8 mouse cellular contexts compared by ENCODE assay signal in genomic region chr8:71595862-71596261, GRCm38 (mm10). TPM values are rescaled to one million over a fixed set of nuclear protein-coding genes. Genes with fewer than 3 reads are reported as not detected.
A peak's percentile ranks its signal among the peaks of the same experiment; 100 is the strongest.
DNase-seq lines count a peak whose midpoint lies in the region; ATAC-seq lines count a peak whose summit lies in the region.

No protein-coding gene starts in this region.

- peak overlapping the region; percentile 39 for H3K4me2 ChIP-seq in forebrain, embryonic 16.5 days (ENCODE audit: low read length)
- H3K4me2 ChIP-seq in lung, embryonic 16.5 days (ENCODE audit: low read depth, low read length), result peak overlapping the region; percentile 1; the same call in 1 of the 2 replicates

- H3K27ac ChIP-seq in forebrain, embryonic 16.5 days (ENCODE audit: low read length), result peak overlapping the region; percentile 12; the same call in 1 of the 2 replicates
- no peak overlapping the region for H3K27ac ChIP-seq in lung, embryonic 16.5 days (ENCODE audit: low read length)

- H3K27me3 ChIP-seq in forebrain, embryonic 16.5 days (replicated peaks; ENCODE audit: control insufficient read depth, insufficient read depth, low read length), result peaks cover 4% of the 10 kb centered on the region; the same call in 1 of the 2 replicates
- peaks cover 2% of the 10 kb centered on the region; the same call in 1 of the 2 replicates for H3K27me3 ChIP-seq in lung, embryonic 16.5 days (ENCODE audit: control insufficient read depth, insufficient read depth, low read depth, low read length)

- H3K36me3 ChIP-seq in forebrain, embryonic 16.5 days (ENCODE audit: control insufficient read depth, insufficient read depth), result no peaks in the 10 kb centered on the region
- H3K36me3 ChIP-seq in lung, embryonic 16.5 days (ENCODE audit: control insufficient read depth, insufficient read depth, low read length), result no peaks in the 10 kb centered on the region

- peaks cover 25% of the 10 kb centered on the region for H3K4me1 ChIP-seq in forebrain, embryonic 16.5 days (replicated peaks; ENCODE audit: control insufficient read depth, insufficient read depth, low read length)
- peaks cover 20% of the 10 kb centered on the region for H3K4me1 ChIP-seq in lung, embryonic 16.5 days (replicated peaks; ENCODE audit: control insufficient read depth, insufficient read depth, low read length)

- peak overlapping the region; percentile 19 for H3K4me3 ChIP-seq in forebrain, embryonic 16.5 days (replicated peaks; ENCODE audit: low read length)
- no peak overlapping the region for H3K4me3 ChIP-seq in lung, embryonic 16.5 days (ENCODE audit: low read length)

- H3K9ac ChIP-seq in forebrain, embryonic 16.5 days (replicated peaks; ENCODE audit: low read depth, low read length), result peak overlapping the region; percentile 27
- H3K9ac ChIP-seq in lung, embryonic 16.5 days (ENCODE audit: low read length), result no peak overlapping the region; the same call in 1 of the 2 replicates

- DNase-seq in ES-CJ7 (ENCODE audit: low read depth, low spot score), result peak; percentile 88
- DNase-seq in cerebellum, adult 11-12 months, result peak; percentile 88
- DNase-seq in heart, postnatal 36 days, result peak; percentile 90 to 95
- peak; percentile 82 for DNase-seq in layer of hippocampus, adult 9-10 months (ENCODE audit: low spot score)
- DNase-seq in ovary, adult 18-20 months (ENCODE audit: low spot score), result peak; percentile 73
- peak; percentile 76 to 78 for DNase-seq in thymus, adult 18-20 months

- WGBS in forebrain, embryonic 16.5 days, result 8% methylated on average over 27 of the region's 27 CpGs
- 8% methylated on average over 27 of the region's 27 CpGs for WGBS in lung, embryonic 16.5 days

- intact Hi-C loops in heart, postnatal 36 days (cut with DNase I), result loop anchor here (1.0 to 2.0 kb wide), 3 partner anchors 34 to 155 kb away; no protein-coding TSS in a partner anchor

- H3K9me3 ChIP-seq in forebrain, embryonic 16.5 days (ENCODE audit: control insufficient read depth, low read length), result no peaks in the 10 kb centered on the region
- H3K9me3 ChIP-seq in lung, embryonic 16.5 days (ENCODE audit: control insufficient read depth, low read length), result no peaks in the 10 kb centered on the region

- ATAC-seq in forebrain, embryonic 16.5 days, result peak; percentile 41
- ATAC-seq in lung, embryonic 16.5 days (ENCODE audit: low read depth), result peak; percentile 26

RNA-seq across cellular contexts. Expression of gene Fam129c, which starts 1.6 kb away (rescaled TPM):
- polyA plus RNA-seq in forebrain, embryonic 16.5 days (2015; fragmentation: Nextera tagmentation; extraction: Ambion mirVana), result 6.2 and 8.4 TPM in 2 replicates
- total RNA-seq in heart, postnatal 36 days (2021), result 1 to 10 TPM in 1 of 2 experiments, under 1 TPM in 1; 0.58 to 1.2 TPM
- 2.7 and 3.7 TPM in 2 replicates for polyA plus RNA-seq in lung, embryonic 16.5 days (2015; fragmentation: Nextera tagmentation; extraction: Ambion mirVana)

RNA-seq across cellular contexts. Expression of gene Pgls, which starts 3.9 kb away (rescaled TPM):
- polyA plus RNA-seq in forebrain, embryonic 16.5 days (2015; fragmentation: Nextera tagmentation; extraction: Ambion mirVana), result 167 and 189 TPM in 2 replicates
- 10 to 100 TPM; 64.7 to 69.7 TPM for total RNA-seq in heart, postnatal 36 days (2021)
- 202 and 218 TPM in 2 replicates for polyA plus RNA-seq in lung, embryonic 16.5 days (2015; fragmentation: Nextera tagmentation; extraction: Ambion mirVana)

RNA-seq across cellular contexts. Expression of gene Colgalt1, which starts 14.9 kb away (rescaled TPM):
- 60.4 and 63.6 TPM in 2 replicates for polyA plus RNA-seq in forebrain, embryonic 16.5 days (2015; fragmentation: Nextera tagmentation; extraction: Ambion mirVana)
- 10 to 100 TPM; 40.2 to 45.2 TPM for total RNA-seq in heart, postnatal 36 days (2021)
- 70.3 and 72.9 TPM in 2 replicates for polyA plus RNA-seq in lung, embryonic 16.5 days (2015; fragmentation: Nextera tagmentation; extraction: Ambion mirVana)

RNA-seq across cellular contexts. Expression of gene Slc27a1, which starts 27.2 kb away (rescaled TPM):
- polyA plus RNA-seq in forebrain, embryonic 16.5 days (2015; fragmentation: Nextera tagmentation; extraction: Ambion mirVana), result 74.6 and 75.9 TPM in 2 replicates
- 100 to 1,000 TPM; 171 to 223 TPM for total RNA-seq in heart, postnatal 36 days (2021)
- polyA plus RNA-seq in lung, embryonic 16.5 days (2015; fragmentation: Nextera tagmentation; extraction: Ambion mirVana), result 38.4 and 39.5 TPM in 2 replicates

RNA-seq across cellular contexts. Expression of gene Nxnl1, which starts 29.5 kb away (rescaled TPM):
- polyA plus RNA-seq in forebrain, embryonic 16.5 days (2015; fragmentation: Nextera tagmentation; extraction: Ambion mirVana), result not detected in 2 replicates
- total RNA-seq in heart, postnatal 36 days (2021), result under 1 TPM in 1 of 2 experiments, not detected in 1; 0.19 TPM
- 0.10 TPM in 1 of 2 replicates, not detected in the other for polyA plus RNA-seq in lung, embryonic 16.5 days (2015; fragmentation: Nextera tagmentation; extraction: Ambion mirVana)
